Mouse (Mus musculus) thymus, postnatal 0 days (tissue): Measurements from ENCODE around the gene Telo2. TPM values are rescaled to one million over a fixed set of nuclear protein-coding genes. Genes with fewer than 3 reads are reported as not detected.

Experiments used
- DNase-seq: peaks from one replicate; pipeline ENCODE4 v3.0.0-alpha.2; 2015; ENCODE audit warnings: low spot score
- polyA plus RNA-seq: library from polyadenylated mRNA; unstranded; fragments of >200 nt; fragmentation: Nextera tagmentation; extraction: Ambion mirVana; gene quantifications from 2 replicates; pipeline ENCODE4 v1.2.1, GENCODE M21; 2015

The Telo2 gene
- polyA plus RNA-seq, 1 experiment from 2014 or later = 19.8 TPM

- no peak for DNase-seq
Measured at GRCm38 (mm10) chr17:25107786-25108185, 8.0 kb downstream of the Telo2 start.

- no peak for DNase-seq
Measured at GRCm38 (mm10) chr17:25101338-25101737, 14.4 kb downstream of the Telo2 start.

GRCm38 (mm10) chr17:25100052-25100451, 15.7 kb downstream of the Telo2 start:
- DNase-seq = no peak

GRCm38 (mm10) chr17:25096221-25096620, 19.5 kb downstream of the Telo2 start:
- DNase-seq = no peak

- DNase-seq = no peak
Measured at GRCm38 (mm10) chr17:25090450-25090849, 25.3 kb downstream of the Telo2 start.

- no peak for DNase-seq
Measured at GRCm38 (mm10) chr17:25089158-25089557, 26.6 kb downstream of the Telo2 start.

- no peak for DNase-seq
Measured at GRCm38 (mm10) chr17:25086724-25087123, 29.0 kb downstream of the Telo2 start.

GRCm38 (mm10) chr17:25084835-25085385, 30.9 kb downstream of the Telo2 start:
- DNase-seq = no peak

GRCm38 (mm10) chr17:25083444-25083931, 32.3 kb downstream of the Telo2 start, which contains the start of gene Tmem204:
Tmem204 (minus strand) TSS chr17:25083591.
- DNase-seq = no peak

GRCm38 (mm10) chr17:25082887-25083286, 32.9 kb downstream of the Telo2 start:
- DNase-seq = no peak

GRCm38 (mm10) chr17:25082081-25082847, 33.5 kb downstream of the Telo2 start:
- DNase-seq = no peak

- DNase-seq = no peak
Measured at GRCm38 (mm10) chr17:25080960-25081381, 34.8 kb downstream of the Telo2 start.

- no peak for DNase-seq
Measured at GRCm38 (mm10) chr17:25080210-25080609, 35.6 kb downstream of the Telo2 start.

GRCm38 (mm10) chr17:25077771-25078372, 37.9 kb downstream of the Telo2 start:
- DNase-seq = no peak

GRCm38 (mm10) chr17:25076906-25077305, 38.9 kb downstream of the Telo2 start:
- no peak for DNase-seq

- DNase-seq = peak; percentile 14
Measured at GRCm38 (mm10) chr17:25068690-25069089, 47.1 kb downstream of the Telo2 start.

GRCm38 (mm10) chr17:25067442-25067851, 48.3 kb downstream of the Telo2 start:
- DNase-seq = no peak

GRCm38 (mm10) chr17:25066595-25066994, 49.2 kb downstream of the Telo2 start:
- no peak for DNase-seq

- no peak for DNase-seq
Measured at GRCm38 (mm10) chr17:25065189-25065588, 50.6 kb downstream of the Telo2 start.

- no peak for DNase-seq
Measured at GRCm38 (mm10) chr17:25064351-25064750, 51.4 kb downstream of the Telo2 start.

GRCm38 (mm10) chr17:25063872-25064271, 51.9 kb downstream of the Telo2 start:
- no peak for DNase-seq

GRCm38 (mm10) chr17:25063261-25063660, 52.5 kb downstream of the Telo2 start:
- no peak for DNase-seq
